Mouse (Mus musculus): ENCODE results near the gene Tmem165. TPM values are rescaled to one million over a fixed set of nuclear protein-coding genes. Genes with fewer than 3 reads are reported as not detected.

The Tmem165 gene
- 10 to 100 TPM; 12.8 to 18.0 TPM for total RNA-seq (2021)
- long read RNA-seq, experiment 1, transcript Tmem165-201 (6 exons, 1,897 nt), result major isoform, 34 of 34 reads
- long read RNA-seq, experiment 1, partial matches to known transcripts, result 0 of 34 reads
- long read RNA-seq, experiment 1, other reads (novel, unspliced or antisense), result 0 of 34 reads
- long read RNA-seq, experiment 2, transcript Tmem165-201 (6 exons, 1,897 nt), result major isoform, 53 of 56 reads
- long read RNA-seq, experiment 2, partial matches to known transcripts, result 1 of 56 reads
- long read RNA-seq, experiment 2, other reads (novel, unspliced or antisense), result 2 of 56 reads

DNA sequence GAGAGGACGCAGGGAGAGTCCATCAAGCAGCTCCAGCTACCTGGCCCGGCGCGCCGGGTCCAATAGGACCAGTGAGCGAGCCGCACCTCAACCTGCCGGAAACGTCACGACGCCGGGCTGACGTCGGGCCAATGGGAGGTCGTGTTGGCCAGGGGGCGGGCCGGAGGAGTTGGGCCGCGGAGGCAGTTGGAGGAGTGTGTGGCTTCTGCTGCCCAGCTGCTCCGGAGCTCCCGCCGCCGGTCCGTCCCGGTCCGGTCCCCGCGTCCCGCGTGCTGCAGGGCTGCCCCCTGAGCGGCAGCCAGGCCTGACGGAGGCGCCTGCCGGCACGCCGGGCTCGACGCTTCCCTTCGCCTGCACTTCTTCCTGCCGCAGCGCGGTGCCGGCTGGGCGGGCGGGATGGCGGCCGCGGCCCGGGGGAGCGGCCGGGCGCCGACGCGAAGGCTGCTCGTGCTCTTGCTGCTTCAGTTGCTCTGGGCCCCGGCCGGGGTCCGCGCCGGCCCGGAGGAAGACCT, at the start of gene Tmem165:
Tmem165 (plus strand) TSS at position 131 of the 512 bp plus-strand sequence.
- peak; percentile 93 for DNase-seq

DNA sequence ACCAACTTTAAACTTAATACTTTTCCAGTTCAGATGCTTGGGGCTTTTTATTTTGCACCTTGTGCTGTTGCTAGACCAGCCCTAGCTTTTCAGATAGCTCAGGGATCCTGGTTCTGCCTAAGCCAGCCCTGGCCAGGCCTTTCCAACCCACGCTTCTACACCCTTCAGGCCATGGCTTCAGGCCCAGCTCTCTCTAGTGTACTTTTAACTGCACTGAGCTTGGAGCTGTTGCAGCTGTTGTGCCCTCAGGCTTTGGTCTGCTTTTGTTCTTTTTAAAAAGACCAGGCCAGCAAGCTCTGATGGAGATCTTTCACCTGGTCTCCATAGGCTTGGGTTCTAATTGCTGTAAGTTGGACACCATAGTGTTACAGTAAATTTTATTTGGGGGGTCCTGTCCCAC, 48.0 kb upstream of the Tmem165 start:
- DNase-seq, result no peak

DNA sequence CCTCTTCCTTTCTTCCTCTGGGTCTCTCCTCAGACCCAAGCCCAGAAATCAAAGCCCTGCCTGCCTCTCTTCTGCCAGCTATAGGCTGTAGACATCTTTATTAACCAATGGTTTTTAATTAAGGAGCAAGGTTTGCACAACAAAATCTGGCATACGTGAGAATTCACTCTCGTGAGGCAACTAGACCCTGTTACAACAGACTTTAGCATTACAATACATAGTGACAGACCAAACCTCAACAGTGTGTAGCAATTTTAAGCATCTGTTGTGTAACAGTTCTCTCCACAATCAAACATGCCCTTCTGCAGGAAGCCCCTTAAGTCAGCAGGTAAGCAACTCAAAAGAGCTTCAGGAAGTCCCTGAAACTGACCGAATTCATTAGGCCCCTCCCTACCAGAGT, 47.4 kb upstream of the Tmem165 start:
- DNase-seq, result no peak

DNA sequence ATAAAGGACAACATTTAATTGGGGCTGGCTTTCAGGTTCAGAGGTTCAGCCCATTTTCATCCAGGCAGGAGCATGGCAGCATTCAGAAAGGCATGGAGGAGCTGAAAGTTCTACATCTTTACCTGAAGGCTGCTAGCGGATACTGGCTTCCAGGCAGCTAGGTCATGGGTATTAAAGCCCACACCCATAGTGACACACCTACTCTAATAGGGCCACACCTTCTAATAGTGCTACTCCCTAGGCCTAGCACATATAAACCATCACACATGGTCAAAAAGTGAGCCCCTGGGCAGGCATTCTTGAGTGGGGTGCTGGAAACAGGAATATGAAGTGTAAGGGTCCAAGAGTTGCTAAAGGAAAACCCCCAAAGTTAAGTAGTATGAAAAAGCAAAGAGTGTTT, 46.1 kb upstream of the Tmem165 start:
- DNase-seq, result no peak

DNA sequence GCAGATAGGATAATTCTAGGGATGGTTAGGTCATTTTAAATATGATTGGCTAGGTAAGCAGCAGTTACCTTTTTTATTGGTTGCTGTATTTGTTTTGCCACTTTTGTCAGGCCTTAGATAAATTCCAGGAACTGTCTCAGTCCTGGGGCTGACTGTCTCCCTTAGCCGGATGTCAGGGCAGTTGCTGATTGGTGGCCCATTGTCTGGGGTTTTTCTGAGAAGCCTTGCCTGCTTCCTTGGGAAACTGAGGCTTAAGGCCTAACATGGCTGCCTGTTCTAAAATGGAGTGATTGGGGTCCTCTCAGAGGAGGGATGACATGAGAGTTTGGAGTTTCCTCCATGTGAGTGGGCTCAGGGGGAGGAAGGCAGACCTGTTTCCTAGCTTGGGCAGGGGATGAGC, 45.6 kb upstream of the Tmem165 start:
- DNase-seq, result no peak

DNA sequence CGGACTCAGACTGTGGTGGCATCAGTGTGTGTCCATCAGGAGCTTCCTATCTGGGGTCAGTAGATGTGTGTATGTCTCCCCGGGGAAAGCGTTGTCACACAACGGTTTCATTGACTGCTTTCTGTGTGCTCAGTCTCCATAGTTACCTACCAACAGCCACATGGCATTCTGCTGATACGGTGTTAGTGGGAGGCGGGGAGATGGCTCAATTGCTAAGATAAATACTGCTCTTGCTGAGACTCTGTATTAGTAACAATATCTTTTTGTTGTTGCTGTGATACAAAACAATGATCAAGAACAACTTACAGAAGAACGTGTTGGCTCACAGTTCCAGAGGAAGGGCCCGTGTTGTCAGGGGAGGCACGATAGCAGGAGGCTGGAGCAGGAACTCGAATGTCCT, 45.2 kb upstream of the Tmem165 start:
- no peak for DNase-seq

DNA sequence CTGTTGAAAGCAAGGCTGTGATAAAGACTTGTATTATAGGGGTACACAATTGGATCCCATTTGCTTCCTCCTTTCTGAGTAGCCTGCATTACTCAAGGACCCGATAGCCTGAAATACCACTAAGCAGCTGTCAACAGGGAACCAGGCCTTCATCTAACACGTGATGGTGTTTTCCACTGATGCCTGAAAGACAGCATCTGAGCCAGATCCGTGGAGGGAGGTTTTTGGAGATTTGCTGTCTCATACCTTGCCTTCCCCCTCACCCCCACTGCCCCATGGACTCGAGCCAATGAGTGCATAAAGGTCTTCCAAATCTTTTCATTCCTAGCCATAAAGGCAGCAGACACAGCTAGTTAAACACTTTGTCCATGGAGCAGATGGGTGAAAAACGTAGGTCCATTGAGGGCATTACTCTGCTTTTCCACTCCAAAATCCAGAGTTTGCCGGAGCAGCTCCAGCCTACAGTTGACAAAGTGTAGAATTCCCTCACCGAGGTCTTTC, 44.5 kb upstream of the Tmem165 start:
- DNase-seq, result no peak

DNA sequence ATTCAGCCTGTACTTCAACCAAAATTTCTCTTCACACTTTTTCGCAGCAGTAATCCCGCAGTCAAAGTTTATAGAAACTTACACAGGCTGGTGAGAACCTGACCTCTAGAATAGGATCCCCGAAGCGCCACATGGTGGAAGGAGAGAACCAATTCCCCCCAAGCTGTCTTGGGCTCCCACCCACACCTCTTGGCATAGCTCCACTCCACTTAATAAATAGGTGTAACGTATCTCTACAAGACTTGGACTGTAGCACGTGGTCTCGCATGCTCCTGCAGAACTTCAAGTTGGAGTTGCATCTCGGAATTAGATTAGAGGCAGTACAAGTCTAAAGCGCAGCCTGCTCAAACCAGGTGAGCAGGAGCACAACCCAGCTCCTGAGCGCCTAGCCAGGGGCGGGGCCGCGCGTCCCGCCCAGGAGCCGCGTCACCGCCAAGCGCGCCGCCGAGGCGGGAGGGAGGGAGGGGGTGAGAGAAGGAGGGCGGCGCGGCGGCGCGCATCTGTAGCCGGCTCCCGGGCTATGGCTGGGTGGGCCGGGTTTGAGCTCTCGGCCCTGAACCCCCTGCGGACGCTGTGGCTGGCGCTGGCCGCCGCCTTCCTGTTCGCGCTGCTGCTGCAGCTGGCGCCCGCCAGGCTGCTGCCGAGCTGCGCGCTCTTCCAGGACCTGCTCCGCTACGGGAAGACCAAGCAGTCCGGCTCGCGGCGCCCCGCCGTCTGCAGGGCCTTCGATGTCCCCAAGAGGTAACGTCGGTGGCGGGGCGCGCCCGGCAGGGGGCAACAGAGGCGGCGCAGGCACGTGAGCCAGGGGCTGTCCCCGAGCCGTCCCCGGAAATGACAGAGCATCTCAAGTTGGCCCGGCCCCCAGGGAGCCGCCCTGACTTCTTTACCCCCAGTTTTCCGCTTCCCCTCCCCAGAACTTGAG, 43.6 kb upstream of the Tmem165 start, which contains the start of gene Srd5a3:
Srd5a3 (plus strand) TSS at position 464 of the 922 bp plus-strand sequence.
- peak; percentile 95 for DNase-seq

DNA sequence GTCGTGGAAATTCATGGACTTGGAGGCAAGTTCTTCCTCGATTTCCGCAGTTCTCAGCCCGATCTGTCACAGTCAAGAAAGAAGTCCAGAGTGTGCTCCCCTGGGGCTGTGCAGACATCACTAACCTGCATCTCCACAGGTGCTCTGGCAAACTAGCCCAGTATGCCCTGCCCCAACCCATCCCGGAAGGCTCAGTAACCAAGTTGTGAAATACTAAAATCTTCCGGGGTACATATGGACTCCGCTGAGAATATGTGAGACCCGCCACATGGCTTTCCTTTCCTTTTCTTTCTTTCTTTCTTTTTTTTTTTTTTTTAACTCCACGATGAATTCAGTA, 43.0 kb upstream of the Tmem165 start:
- no peak for DNase-seq

DNA sequence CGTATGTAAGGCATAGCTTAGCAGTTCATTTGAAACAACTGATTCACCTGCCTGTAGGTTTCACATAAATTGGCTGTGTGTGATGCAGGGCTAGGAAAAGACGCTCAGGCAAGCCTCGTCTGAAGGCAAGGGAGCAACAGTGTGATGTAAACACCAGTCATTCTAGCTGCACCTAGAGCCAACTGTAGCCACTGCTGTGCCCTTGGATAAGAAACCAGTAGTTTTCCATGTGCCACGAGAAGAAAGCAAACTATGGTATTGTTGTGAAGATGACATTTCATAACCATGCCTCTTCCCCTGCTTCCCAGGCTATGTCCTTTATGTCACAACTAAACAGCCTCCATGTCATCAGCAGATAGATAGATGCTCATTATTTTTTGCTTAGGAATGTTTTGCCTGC, 40.3 kb upstream of the Tmem165 start:
- DNase-seq, result no peak

DNA sequence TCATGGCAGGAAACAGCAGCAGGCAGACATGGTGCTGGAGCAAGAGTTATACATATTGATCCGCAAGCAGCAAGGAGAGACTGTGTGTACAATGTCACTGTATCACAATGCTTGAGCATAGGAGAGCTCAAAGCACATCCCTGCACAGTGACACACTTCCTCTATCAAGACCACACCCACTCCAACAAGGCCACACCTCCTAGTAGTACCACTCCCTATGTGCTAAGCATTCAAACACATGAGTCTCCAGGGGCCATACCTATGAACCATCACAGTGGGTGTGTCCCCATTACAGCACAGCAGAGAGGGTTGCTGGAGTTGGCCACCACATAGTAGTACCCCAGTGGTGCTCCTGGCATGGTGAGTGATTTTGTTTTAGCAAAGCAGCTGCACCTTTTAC, 37.3 kb upstream of the Tmem165 start:
- DNase-seq, result no peak

DNA sequence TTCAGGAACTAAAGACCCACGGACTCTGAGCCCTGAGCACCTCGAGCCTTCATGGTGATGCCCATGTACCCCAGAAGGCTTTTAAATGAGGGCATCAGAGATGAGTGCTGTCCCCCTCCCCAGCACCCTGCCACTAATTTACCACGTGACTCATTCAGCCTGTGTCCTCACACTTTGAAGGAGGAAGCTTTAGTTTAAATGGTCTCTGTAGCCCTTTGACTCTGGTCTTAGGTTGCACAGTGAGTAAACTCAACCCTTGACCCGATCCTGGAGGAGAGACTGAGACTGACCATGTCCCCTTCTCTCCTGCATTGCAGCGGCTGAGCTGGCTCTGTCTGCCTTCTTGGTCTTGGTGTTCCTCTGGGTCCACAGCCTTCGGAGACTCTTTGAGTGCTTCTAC, 34.2 kb upstream of the Tmem165 start:
- DNase-seq, result no peak

DNA sequence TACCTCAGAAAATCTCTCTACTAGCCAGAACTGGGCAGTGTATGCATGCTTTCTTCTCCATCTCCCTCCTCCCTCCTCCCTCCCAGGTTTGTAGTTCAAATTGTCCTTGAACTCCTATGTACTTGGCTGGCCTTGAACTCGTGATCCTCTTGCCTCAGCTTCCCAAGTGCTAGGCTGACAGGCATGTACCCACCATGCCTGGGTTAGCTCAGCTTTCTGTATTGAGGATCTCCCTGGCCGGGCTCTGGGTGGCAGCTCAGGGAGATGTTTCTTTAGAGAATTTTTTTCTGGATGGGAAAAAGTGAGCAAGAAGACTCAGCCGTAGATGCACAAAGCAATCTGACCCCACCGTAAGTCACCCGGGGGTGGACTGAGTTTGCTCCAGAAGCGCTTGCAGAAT, 30.7 kb upstream of the Tmem165 start:
- no peak for DNase-seq

DNA sequence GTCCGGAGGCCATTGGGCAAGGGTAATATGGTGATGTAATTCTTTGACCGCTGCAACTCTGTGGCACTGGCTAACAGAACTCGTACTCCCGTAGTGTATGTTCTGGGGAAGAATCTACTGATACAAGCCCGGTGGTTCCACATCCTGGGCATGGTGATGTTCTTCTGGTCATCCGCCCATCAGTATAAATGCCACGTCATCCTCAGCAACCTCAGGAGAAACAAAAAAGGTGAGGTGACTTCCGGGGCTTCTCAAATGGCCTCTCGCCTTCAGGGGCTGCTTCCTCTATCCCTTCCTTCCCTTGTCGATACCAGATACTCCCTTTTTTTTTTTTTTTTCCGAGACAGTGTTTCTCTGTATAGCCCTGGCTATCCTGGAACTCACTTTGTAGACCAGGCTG, 30.2 kb upstream of the Tmem165 start:
- no peak for DNase-seq

DNA sequence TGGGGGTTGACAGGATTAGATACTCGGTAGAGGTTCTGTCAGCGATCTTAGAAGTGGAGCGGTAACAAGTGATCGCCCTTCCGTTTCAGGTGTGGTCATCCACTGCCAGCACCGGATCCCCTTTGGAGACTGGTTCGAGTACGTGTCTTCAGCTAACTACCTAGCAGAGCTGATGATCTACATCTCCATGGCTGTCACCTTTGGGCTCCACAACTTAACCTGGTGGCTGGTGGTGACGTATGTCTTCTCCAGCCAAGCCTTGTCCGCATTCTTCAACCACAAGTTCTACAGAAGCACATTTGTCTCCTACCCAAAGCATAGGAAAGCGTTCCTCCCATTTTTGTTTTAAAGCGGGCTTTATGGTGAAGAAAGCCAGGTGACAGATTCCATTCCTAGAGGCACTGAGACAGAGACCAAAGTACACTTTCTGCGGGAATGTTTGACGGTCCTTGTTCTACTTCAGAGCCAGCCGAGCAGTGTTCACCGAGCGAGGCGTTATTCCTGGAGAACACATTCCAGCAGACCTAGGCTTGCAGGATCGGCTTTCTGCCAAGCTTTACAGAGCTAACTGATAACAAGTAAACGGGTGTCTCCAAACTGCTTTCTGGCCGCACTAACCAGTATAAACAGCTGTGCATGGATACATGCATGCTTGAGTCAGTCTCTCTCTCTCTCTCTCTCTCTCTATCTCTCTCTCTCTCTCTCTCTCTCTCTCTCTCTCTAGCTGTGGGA, 29.1 kb upstream of the Tmem165 start:
- DNase-seq, result no peak

DNA sequence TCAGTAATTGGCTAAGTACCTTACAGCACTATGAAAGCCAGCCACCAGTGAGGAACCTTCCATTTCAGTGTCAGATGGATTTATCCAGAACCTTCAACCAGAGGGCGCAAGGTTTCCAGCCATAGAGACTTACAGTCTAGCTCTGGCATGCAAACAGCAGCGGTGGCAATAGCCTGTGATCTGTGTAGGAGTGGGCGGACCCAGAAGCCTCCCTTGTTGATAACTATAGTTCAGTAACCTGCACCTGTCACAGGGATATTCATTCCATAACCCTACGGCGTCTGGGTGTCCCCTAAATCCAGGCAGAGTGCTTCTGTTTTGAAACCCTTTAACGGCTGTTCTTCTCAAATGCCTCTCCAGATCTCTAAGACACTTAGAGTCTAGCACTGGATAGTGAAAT, 24.1 kb upstream of the Tmem165 start:
- no peak for DNase-seq

DNA sequence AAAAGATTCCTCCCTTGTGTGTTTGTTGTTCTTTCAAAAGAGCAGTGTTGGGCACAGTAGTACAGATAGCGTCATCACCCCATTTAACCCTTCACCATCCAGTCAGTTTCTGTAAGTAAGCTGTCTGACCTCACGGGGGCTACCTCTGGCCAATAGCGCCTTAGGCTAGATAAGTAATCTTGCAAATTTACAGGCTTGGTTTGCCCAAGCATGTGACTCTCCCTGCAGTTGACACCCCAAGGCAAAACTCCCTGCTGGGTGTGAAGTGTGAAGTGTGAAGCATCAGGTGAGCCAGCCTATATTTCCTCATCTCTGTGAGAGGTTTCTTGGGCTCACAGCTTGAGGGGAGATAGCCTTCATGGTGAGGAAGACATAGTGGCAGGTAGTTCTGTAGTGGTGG, 23.6 kb upstream of the Tmem165 start:
- DNase-seq, result no peak

DNA sequence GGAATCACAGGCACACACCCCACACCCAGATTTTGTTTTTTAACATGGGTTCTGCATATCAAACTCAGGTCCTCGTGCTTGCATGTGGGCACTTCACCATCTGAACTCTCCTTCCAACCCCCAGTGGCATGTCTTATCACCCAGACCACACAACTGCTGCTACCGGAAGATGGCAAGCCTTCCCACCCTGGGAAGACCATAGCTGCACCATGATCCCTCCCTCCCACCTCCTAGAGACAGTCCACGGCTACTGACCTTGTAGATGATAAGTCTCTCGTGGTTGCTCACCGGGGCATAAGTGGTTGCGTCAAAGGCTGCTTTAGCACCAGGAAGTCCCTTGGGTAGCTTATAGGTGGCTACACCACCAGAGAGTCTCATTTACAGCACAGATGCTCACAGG, 22.2 kb upstream of the Tmem165 start:
- DNase-seq, result no peak

DNA sequence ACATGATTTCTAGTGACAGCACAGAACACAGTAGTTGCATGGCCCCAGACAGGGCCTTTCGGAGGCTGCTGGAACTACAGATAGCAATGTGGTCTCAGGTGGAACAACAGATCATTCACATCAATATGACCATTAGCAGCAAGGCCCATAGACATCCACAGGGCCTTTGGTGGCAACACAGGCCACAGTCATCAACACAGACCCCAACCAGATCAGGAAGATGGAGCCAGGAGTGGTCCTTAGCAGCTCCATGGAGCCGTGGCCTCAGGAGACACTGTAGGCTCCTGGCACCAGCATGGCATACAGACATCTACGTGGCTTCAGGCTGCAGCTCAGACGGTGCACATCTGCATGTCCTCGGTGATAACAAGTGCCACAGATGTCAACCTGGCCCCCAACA, 20.8 kb upstream of the Tmem165 start:
- no peak for DNase-seq

DNA sequence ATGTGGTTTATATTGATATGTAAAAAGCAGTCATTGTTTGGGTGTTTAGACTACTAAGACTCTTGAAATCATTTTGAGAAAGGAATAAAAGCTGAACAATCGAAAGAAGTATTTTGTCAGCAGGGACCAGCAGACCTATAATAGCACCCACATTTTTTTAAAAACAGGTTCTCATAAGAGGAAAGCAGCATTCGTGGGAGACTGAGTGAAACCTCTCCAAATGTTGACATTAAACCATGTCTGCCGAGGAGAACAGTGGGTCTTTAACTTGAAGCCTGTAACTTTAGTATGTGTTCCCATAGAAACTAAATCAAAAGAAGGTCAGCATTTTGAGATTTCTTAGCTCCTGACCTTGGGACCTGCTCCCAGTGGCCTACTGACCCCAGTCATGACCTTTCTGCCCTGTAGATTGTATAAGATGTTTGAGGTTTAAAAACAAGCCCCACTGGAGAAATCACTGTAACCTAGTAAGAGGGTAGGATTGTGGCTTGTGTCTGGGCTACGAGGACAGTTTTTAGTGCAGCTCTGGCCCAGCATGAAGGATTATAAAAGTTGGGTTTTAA, 19.8 kb upstream of the Tmem165 start:
- no peak for DNase-seq

DNA sequence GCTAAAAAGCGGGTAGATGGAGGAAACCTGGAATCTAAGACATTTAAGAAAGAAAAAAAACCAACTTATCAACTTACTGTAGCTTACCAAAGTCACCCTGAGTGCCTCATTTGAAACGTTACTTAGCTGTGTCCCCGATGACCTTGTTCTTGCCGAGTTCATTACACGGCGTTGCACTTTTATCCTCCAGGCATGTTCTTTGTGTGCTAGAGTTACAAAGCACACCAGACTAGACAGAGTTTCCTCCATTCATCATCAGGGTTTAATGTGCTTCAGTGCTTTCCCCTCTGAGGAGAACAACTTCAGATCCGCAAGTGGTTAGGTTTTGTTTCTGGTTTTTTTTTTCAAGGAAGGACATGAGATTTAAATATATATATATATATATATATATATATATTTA, 18.9 kb upstream of the Tmem165 start:
- DNase-seq, result no peak

DNA sequence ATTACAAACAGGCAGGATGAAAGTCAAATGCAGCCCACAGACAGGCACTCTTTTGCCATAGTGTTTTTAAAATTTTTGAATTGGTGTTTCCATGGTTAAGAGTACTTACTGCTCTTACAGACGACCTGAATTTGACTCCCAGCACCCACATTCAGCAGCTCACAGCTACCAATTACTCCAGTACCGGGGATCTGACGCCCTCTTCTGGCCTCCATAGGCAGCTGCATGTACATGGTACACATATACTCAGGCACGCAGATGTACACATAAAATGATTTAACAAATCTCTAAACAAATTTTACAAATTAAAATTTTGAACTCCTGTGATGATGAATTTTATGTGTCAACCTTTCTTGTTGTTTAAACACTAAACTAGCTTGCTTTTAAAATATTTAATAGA, 13.2 kb upstream of the Tmem165 start:
- no peak for DNase-seq
